Mouse (Mus musculus) retina, postnatal 7 days (tissue): ENCODE results near the gene Ifnb1.
"Not testable (repeated sequence)": the region's sequence is repeated elsewhere in the genome, so short reads cannot be mapped to it uniquely, and the experiment has no call there.

Experiments used
- DNase-seq: peaks from one replicate; pipeline ENCODE4 v3.0.0-alpha.2; 2012; ENCODE audit warnings: low read depth, low spot score

Ifnb1 gene

DNA sequence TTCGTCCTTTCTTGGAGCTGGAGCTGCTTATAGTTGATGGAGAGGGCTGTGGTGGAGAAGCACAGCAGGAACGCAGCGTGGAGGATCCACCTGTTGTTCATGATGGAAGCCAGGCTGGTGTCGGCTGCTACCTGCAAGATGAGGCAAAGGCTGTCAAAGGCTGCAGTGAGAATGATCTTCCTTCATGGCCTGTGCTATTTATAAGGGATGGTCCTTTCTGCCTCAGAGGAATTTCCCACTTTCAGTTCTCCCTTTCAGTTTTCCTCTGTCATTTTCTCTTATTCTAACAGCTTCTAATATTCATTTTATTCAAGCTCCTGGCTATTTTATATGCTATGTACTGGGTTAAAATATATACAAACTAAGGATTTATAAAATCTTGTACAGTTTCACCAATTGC lies at the start of gene Ifnb1:
Gene Ifnb1, minus strand, starts transcription at position 101 of the 400 bp plus-strand sequence.
- DNase-seq, result no peak

DNA sequence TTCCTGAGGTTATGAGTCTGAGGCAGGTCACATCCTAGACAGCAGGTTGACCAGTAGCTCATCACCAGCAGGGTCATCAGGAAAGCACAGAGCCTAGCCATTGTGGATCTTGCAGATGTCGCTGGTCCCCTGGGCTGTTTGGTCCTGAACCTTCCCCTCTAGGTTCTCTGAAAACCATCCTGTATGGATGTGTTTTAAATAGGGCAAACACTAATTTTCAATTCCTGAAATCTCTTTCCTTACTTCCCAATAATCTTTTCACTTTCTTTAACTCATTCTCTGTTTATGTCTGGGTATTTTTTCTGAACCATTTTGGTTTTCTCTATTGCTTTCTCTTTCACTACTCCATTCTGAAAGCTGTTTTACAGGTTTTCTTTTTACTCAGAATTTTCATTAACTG lies 49.1 kb upstream of the Ifnb1 start, which contains the start of gene Ifna14:
Gene Ifna14, minus strand, starts transcription at position 101 of the 400 bp plus-strand sequence.
- DNase-seq, result no peak

GRCm38 (mm10) chr4:88561791-88562190 lies 39.2 kb upstream of the Ifnb1 start:
- no peak for DNase-seq

DNA sequence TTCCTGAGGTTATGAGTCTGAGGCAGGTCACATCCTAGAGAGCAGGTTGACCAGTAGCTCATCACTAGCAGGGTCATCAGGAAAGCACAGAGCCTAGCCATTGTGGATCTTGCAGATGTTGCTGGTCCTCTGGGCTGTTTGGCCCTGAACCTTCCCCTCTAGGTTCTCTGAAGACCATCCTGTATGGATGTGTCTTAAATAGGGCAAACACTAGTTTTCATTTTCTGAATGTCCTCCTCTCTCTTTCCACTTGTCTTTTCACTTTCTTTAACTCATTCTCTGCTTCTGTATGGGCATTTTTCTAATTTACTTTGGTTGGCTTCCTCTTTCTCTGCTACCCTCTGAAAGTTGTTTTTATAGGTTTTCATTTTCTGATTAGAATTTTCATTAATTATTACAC lies 35.6 kb upstream of the Ifnb1 start, which contains the start of gene Ifna15:
Gene Ifna15, minus strand, starts transcription at position 101 of the 400 bp plus-strand sequence.
- DNase-seq, result not testable (repeated sequence)

GRCm38 (mm10) chr4:88550161-88550945 lies 27.8 kb upstream of the Ifnb1 start:
- DNase-seq, result peak; percentile 56

- no peak for DNase-seq
Observed at GRCm38 (mm10) chr4:88547986-88548385, 25.4 kb upstream of the Ifnb1 start.

GRCm38 (mm10) chr4:88543649-88544234 lies 21.2 kb upstream of the Ifnb1 start:
- peak; percentile 54 for DNase-seq

DNA sequence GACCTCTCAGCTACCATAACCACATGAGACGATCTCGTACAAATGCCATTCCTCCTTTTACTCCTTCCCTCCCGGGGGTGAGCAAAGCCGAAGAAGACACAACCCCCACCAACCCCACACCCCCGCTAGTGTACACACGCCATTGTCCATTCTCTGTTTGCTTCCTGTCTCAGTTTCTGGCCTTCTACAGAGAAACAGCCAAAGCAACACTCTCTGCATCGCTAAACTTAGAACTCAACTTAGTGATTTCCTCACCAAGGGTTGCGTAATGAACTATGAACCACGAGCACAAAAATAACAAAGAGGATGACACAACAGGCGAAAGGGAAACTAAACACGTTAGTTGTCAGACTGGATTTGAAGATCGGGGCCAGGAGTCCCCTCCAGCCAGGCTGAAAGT lies 14.8 kb upstream of the Ifnb1 start:
- DNase-seq, result no peak

DNA sequence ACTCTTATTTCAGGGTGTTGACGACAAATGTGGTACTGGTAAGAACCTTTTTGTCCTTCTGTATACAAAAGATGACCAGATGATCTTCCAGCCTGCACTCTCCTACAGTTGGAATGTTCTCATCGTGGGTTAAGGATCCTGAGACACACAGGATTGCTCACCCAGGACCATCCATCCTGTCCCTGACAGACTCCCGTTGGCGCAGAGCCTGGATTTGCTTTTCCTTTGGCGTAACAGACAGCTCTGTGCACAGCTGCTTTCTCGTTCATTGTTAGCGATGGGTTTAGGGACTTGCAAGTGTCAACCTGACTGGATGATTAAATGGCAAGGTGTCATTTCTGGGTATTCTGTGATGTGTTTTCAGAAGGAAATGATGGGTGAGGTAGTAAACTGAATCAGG lies 14.1 kb upstream of the Ifnb1 start:
- no peak for DNase-seq

GRCm38 (mm10) chr4:88535742-88536141 lies 13.2 kb upstream of the Ifnb1 start:
- no peak for DNase-seq

GRCm38 (mm10) chr4:88534903-88535302 lies 12.3 kb upstream of the Ifnb1 start:
- no peak for DNase-seq

- no peak for DNase-seq
Observed at GRCm38 (mm10) chr4:88533499-88533898, 10.9 kb upstream of the Ifnb1 start.

GRCm38 (mm10) chr4:88530892-88531291 lies 8.3 kb upstream of the Ifnb1 start:
- DNase-seq, result no peak

GRCm38 (mm10) chr4:88530271-88530670 lies 7.7 kb upstream of the Ifnb1 start:
- DNase-seq, result no peak

- no peak for DNase-seq
Observed at GRCm38 (mm10) chr4:88526379-88527049, 3.9 kb upstream of the Ifnb1 start.

DNA sequence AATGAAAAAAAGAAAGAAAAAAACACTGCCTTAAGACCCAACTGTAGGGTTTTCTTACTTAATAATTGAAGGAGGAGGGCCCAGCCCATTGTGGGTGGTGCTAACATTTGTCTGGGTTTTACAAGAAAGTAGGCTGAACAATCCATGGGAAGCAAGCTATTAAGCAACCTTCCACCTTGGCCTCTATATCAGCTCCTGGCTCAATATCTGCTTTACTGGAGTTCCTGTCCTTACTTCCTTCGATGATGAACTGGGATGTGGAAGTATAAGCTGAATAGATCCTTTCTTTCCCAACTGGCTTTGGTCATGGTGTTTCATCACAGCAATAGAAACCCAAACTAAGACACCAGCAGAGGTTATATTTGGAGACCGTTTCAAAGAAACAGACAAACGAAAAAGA lies 2.8 kb upstream of the Ifnb1 start:
- no peak for DNase-seq

DNA sequence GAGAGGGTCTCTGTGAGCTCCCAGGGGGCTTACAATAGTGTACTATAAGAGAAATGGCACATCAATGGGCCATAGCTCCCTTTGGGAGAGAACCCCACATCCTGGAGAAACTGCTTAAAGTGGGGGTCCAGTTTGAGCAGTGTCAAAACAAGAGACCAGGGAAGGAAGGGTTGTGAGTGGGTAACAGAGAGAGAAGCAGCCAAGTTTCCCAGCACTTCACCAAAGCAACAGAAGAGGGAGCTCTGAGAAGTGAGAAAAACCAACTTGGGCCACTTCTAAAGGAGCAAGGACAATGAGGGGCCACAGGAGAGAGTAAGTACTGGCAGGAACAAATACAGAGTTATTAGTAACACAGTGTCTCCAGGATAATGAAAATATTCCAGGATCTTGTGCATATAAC lies 667 bp upstream of the Ifnb1 start:
- no peak for DNase-seq

GRCm38 (mm10) chr4:88517957-88518356 lies 4.6 kb downstream of the Ifnb1 start:
- no peak for DNase-seq

DNA sequence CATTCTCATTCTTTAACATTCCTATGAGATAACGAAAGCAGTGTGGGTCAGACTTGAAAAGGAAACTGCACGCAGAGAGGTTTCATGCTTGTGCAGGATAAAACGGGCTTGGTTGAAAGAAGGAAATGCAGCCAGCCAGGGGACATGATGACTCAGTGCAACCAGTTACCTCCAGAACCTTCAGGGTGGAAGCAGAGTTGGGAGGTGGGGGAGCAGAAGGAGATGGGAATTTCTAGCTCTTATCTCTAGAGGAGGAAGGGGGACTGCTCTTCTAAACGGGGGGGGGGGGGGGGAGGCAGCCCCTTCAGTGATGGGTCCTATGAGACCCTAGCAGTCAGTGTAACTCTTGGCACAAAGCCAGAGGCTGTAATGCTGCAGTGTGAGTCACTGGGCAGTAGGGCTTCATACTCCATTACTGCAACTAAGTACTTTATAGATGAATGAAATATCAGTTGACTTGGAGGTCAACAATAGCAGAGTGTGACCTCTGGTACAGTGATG lies 6.8 kb downstream of the Ifnb1 start:
- DNase-seq, result no peak

DNA sequence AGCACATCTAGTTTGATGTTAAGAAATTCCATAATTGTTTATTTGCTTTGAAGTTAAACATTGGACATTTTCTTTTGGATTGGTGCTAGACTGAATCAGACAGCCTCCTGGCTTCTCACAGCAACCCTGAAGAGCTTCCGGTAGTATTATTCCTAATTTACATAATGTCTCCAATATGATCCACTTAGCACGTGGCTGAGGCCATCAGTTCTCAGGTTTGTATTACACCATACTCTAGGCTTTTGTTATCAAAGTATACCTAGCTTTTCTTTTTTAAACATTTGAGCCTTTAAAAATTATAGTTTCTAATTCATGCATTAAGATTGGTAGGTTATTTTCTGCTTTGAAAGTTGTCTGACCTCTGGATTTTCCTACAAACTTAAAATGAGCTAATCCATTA lies 7.3 kb downstream of the Ifnb1 start:
- no peak for DNase-seq

DNA sequence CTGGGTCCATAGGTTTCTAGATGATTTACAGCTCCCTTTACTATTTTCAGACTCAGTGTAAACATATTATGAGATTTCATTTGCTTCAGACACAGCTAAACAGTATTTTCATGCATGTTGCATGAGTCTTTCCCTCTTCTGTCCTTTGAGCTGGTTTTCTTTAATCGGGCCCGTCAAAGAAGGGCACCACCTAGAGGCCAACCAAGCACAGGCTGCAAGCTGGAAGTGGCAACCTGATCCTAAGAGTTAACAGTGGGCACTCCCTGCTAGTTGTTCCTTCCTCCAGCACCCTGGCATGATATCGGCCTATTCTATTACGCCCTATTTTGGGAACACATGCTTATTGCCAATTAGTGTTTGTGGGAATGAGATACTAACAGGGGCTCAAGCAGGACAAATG lies 8.2 kb downstream of the Ifnb1 start:
- DNase-seq, result no peak

DNA sequence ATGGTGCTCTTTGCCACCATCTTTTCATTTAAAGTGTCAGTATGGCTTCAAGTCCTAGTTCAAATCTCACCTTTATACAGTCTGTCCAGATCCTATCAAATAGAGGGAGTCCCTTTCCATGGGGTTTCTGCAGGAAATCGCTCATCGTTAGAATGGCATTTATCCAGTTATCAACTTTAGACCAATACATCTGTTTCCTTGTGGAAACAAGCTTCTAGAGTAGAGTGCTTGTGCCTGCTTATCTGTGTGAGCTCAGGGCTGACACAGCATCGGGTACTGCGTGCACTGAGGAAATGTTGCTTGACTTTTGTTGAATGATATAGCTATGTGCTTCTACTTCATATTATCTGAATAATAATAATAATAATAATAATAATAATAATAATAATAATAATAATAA lies 8.8 kb downstream of the Ifnb1 start:
- no peak for DNase-seq
